Mouse (Mus musculus) CD8-positive naive resting alpha-beta T cell, adult 2 months (primary cell): ENCODE measurements around the gene Ugcg.
"Not testable (repeated sequence)": the region's sequence is repeated elsewhere in the genome, so short reads cannot be mapped to it uniquely, and the experiment has no call there.

Source experiments
- DNase-seq, 2 experiments: peaks; one replicate each; pipeline ENCODE4 v3.0.0; 2022; ENCODE audit warnings: low read depth in 2 of 2, low spot score in 2 of 2

Ugcg gene

GRCm38 (mm10) chr4:59255988-59256387 is 66.9 kb downstream of the Ugcg start:
- no peak for DNase-seq

GRCm38 (mm10) chr4:59257866-59258265 is 68.8 kb downstream of the Ugcg start:
- no peak for DNase-seq

GRCm38 (mm10) chr4:59258771-59259170 is 69.7 kb downstream of the Ugcg start:
- DNase-seq, result no peak

- DNase-seq, result no peak
Observed at GRCm38 (mm10) chr4:59259806-59260205, 70.7 kb downstream of the Ugcg start.

GRCm38 (mm10) chr4:59260871-59261515 is 71.9 kb downstream of the Ugcg start:
- peak; percentile 53 to 68 for DNase-seq

- DNase-seq, result not testable (repeated sequence)
Observed at GRCm38 (mm10) chr4:59261582-59261981, 72.5 kb downstream of the Ugcg start.

- DNase-seq, result no peak
Observed at GRCm38 (mm10) chr4:59262156-59262555, 73.1 kb downstream of the Ugcg start.

- no peak for DNase-seq
Observed at GRCm38 (mm10) chr4:59263418-59263817, 74.4 kb downstream of the Ugcg start.

- DNase-seq, result peak in 1 of 2 experiments; percentile 32
Observed at GRCm38 (mm10) chr4:59264611-59265095, 75.6 kb downstream of the Ugcg start.

GRCm38 (mm10) chr4:59265182-59265581 is 76.1 kb downstream of the Ugcg start:
- DNase-seq, result peak; percentile 66 to 72

GRCm38 (mm10) chr4:59265631-59266030 is 76.6 kb downstream of the Ugcg start:
- DNase-seq, result peak; percentile 28 to 30
